Mouse (Mus musculus) CD4-positive, CD25-positive, alpha-beta regulatory T cell, adult 9 weeks (primary cell): ENCODE data around the gene Micu1. TPM values are rescaled to one million over a fixed set of nuclear protein-coding genes. Genes with fewer than 3 reads are reported as not detected.

Experiments
- polyA plus RNA-seq: library from polyadenylated mRNA; unstranded; fragments of 100-300 nt; shearing (Covaris generic); gene quantifications from one replicate; pipeline ENCODE4 v1.2.1, GENCODE M21; 2017

Gene Micu1
- polyA plus RNA-seq = 63.1 TPM

GRCm38 (mm10) chr10:59702207-59703032 is at the start of gene Micu1:
TSS of gene Micu1 (plus strand) at chr10:59702477.

GRCm38 (mm10) chr10:59879255-59880028 is 177.2 kb downstream of the Micu1 start, which contains the start of gene Dnajb12:
TSS of gene Dnajb12 (plus strand) at chr10:59879556.

Other genes with a start within 250 kb of the Micu1 start
- gene Gm10322, start 86.4 kb upstream of the Micu1 start, polyA plus RNA-seq = not detected
- 6.5 TPM for gene Mcu, start 85.8 kb upstream of the Micu1 start, polyA plus RNA-seq
- gene Dnajb12, start 177.1 kb downstream of the Micu1 start, polyA plus RNA-seq = 18.9 TPM
- gene Ddit4, start 249.4 kb downstream of the Micu1 start, polyA plus RNA-seq = 98.2 TPM